Mouse (Mus musculus) limb, embryonic 15.5 days (tissue): ENCODE results near the gene Tmem222. TPM values are rescaled to one million over a fixed set of nuclear protein-coding genes. Genes with fewer than 3 reads are reported as not detected.

Experiments
- ATAC-seq: fragments of 200-750 bp; cut with Nextera tagmentation; 2 replicates; pipeline ENCODE4 v1.8.0; 2017; ENCODE audit warnings: low read depth, moderate TSS enrichment; ENCODE audit not compliant: insufficient number of reproducible peaks, low FRiP score, low TSS enrichment
- H3K27ac ChIP-seq: fragments of 300-500 bp; sonication (generic); 2 replicates; pipeline ENCODE4 v1.5.1; 2015; ENCODE audit warnings: moderate library complexity, mild to moderate bottlenecking, inconsistent platforms
- H3K27me3 ChIP-seq: fragments of 300-500 bp; sonication (generic); 2 replicates; pipeline ENCODE4 v1.6.1; 2015; ENCODE audit warnings: inconsistent platforms
- H3K36me3 ChIP-seq: fragments of 300-500 bp; sonication (generic); 2 replicates; pipeline ENCODE4 v1.6.1; 2015; ENCODE audit warnings: inconsistent platforms
- H3K4me1 ChIP-seq: fragments of 300-500 bp; sonication (generic); 2 replicates; pipeline ENCODE4 v1.6.1; 2015; ENCODE audit warnings: inconsistent platforms
- H3K4me2 ChIP-seq: fragments of 300-500 bp; sonication (generic); 2 replicates; pipeline ENCODE4 v1.6.1; 2015; ENCODE audit warnings: mild to moderate bottlenecking, inconsistent platforms
- H3K4me3 ChIP-seq: fragments of 300-500 bp; sonication (generic); 2 replicates; pipeline ENCODE4 v1.5.1; 2015; ENCODE audit warnings: mild to moderate bottlenecking, inconsistent platforms
- H3K9ac ChIP-seq: fragments of 300-500 bp; sonication (generic); 2 replicates; pipeline ENCODE4 v1.6.1; 2015; ENCODE audit warnings: inconsistent platforms
- H3K9me3 ChIP-seq: fragments of 300-500 bp; sonication (generic); 2 replicates; pipeline ENCODE4 v1.6.1; 2016; ENCODE audit warnings: inconsistent platforms
- WGBS: fragments of 180-500 bp; shearing (Covaris S2); methylation state at CpG from one replicate; pipeline ENCODE4 v1.1.7; 2015; 5-methylcytosine and 5-hydroxymethylcytosine counted together
- polyA plus RNA-seq: library from polyadenylated mRNA; unstranded; fragments of >200 nt; fragmentation: Nextera tagmentation; extraction: Ambion mirVana; gene quantifications from 2 replicates; pipeline ENCODE4 v1.2.1, GENCODE M21; 2015

The Tmem222 gene
- 81.6 and 82.7 TPM in 2 replicates for polyA plus RNA-seq

- no peaks in the 10 kb centered on the region for H3K9me3 ChIP-seq
- peak; percentile 87 for ATAC-seq
- peak within 1 kb of the TSS; percentile 69 for H3K4me2 ChIP-seq
- no peaks in the 10 kb centered on the region for H3K27me3 ChIP-seq
- H3K4me3 ChIP-seq = peak within 1 kb of the TSS; percentile 83
- peaks cover 34% of the 10 kb centered on the region for H3K4me1 ChIP-seq
- H3K27ac ChIP-seq = peak within 1 kb of the TSS; percentile 95
- WGBS = under 1% methylated on average over 73 of the region's 73 CpGs
- peaks cover 4% of the 10 kb centered on the region; the same call in 1 of the 2 replicates for H3K36me3 ChIP-seq
- H3K9ac ChIP-seq = peak within 1 kb of the TSS; percentile 78
These were observed at the start of gene Tmem222 for GRCm38 (mm10) chr4:133277104-133278026. TSS of gene Tmem222 (minus strand) at chr4:133277792.

GRCm38 (mm10) chr4:133319667-133320066, 42.1 kb upstream of the Tmem222 start:
- no peak overlapping the region for H3K9ac ChIP-seq
- 0 out of 2 replicates have a peak, but pooled peaks cover 2% of the 10 kb centered on the region for H3K4me1 ChIP-seq
- no peak for ATAC-seq
- H3K27ac ChIP-seq = no peak overlapping the region
- peaks cover 28% of the 10 kb centered on the region for H3K36me3 ChIP-seq
- H3K4me3 ChIP-seq = no peak overlapping the region
- no peak overlapping the region for H3K4me2 ChIP-seq
- H3K27me3 ChIP-seq = no peaks in the 10 kb centered on the region
- 83% methylated on average over 3 of the region's 3 CpGs for WGBS
- no peaks in the 10 kb centered on the region for H3K9me3 ChIP-seq

GRCm38 (mm10) chr4:133315991-133316390, 38.4 kb upstream of the Tmem222 start:
- H3K9me3 ChIP-seq = no peaks in the 10 kb centered on the region
- 62% methylated on average over 5 of the region's 5 CpGs for WGBS
- H3K4me2 ChIP-seq = no peak overlapping the region
- H3K27ac ChIP-seq = no peak overlapping the region
- H3K9ac ChIP-seq = no peak overlapping the region
- H3K4me1 ChIP-seq = 0 out of 2 replicates have a peak, but pooled peaks cover 2% of the 10 kb centered on the region
- ATAC-seq = no peak
- peaks cover 32% of the 10 kb centered on the region for H3K36me3 ChIP-seq
- H3K4me3 ChIP-seq = no peak overlapping the region
- H3K27me3 ChIP-seq = no peaks in the 10 kb centered on the region

- no peak overlapping the region for H3K9ac ChIP-seq
- H3K36me3 ChIP-seq = peaks cover 25% of the 10 kb centered on the region
- ATAC-seq = no peak
- H3K4me3 ChIP-seq = no peak overlapping the region
- H3K4me1 ChIP-seq = 0 out of 2 replicates have a peak, but pooled peaks cover 5% of the 10 kb centered on the region
- H3K9me3 ChIP-seq = no peaks in the 10 kb centered on the region
- no peak overlapping the region for H3K27ac ChIP-seq
- no peak overlapping the region for H3K4me2 ChIP-seq
- 70% methylated on average over 8 of the region's 8 CpGs for WGBS
- H3K27me3 ChIP-seq = no peaks in the 10 kb centered on the region
These were observed 37.3 kb upstream of the Tmem222 start for GRCm38 (mm10) chr4:133314896-133315295.

- H3K27ac ChIP-seq = no peak overlapping the region
- no peak overlapping the region for H3K4me2 ChIP-seq
- no peak overlapping the region for H3K4me3 ChIP-seq
- WGBS = 1% methylated on average over 3 of the region's 3 CpGs
- no peak for ATAC-seq
- H3K9ac ChIP-seq = no peak overlapping the region
- no peaks in the 10 kb centered on the region for H3K9me3 ChIP-seq
- 0 out of 2 replicates have a peak, but pooled peaks cover 5% of the 10 kb centered on the region for H3K4me1 ChIP-seq
- H3K27me3 ChIP-seq = no peaks in the 10 kb centered on the region
- H3K36me3 ChIP-seq = peaks cover 38% of the 10 kb centered on the region
These were observed 32.4 kb upstream of the Tmem222 start for GRCm38 (mm10) chr4:133309948-133310347.

- 34% methylated on average over 3 of the region's 3 CpGs for WGBS
- no peak overlapping the region for H3K9ac ChIP-seq
- H3K4me3 ChIP-seq = no peak overlapping the region
- H3K36me3 ChIP-seq = peaks cover 50% of the 10 kb centered on the region
- no peak overlapping the region for H3K27ac ChIP-seq
- H3K9me3 ChIP-seq = no peaks in the 10 kb centered on the region
- no peak for ATAC-seq
- H3K4me1 ChIP-seq = 0 out of 2 replicates have a peak, but pooled peaks cover 3% of the 10 kb centered on the region
- no peak overlapping the region for H3K4me2 ChIP-seq
- no peaks in the 10 kb centered on the region for H3K27me3 ChIP-seq
These were observed 29.7 kb upstream of the Tmem222 start for GRCm38 (mm10) chr4:133307331-133307730.

GRCm38 (mm10) chr4:133305825-133306224, 28.2 kb upstream of the Tmem222 start:
- Histone ChIP-seq H3K27ac (no peak overlapping the region), H3K4me1 (0 out of 2 replicates have a peak, but pooled peaks cover 3% of the 10 kb centered on the region), H3K4me3 (no peak overlapping the region), H3K36me3 (peaks cover 57% of the 10 kb centered on the region), H3K27me3 (no peaks in the 10 kb centered on the region), H3K4me2 (no peak overlapping the region), H3K9me3 (no peaks in the 10 kb centered on the region), H3K9ac (no peak overlapping the region)
- 93% methylated on average over 7 of the region's 7 CpGs for WGBS
- no peak for ATAC-seq

- Histone ChIP-seq H3K27me3 (no peaks in the 10 kb centered on the region), H3K9ac (no peak overlapping the region), H3K9me3 (no peaks in the 10 kb centered on the region), H3K36me3 (peaks cover 68% of the 10 kb centered on the region), H3K4me2 (no peak overlapping the region), H3K4me3 (no peak overlapping the region), H3K4me1 (no peaks in the 10 kb centered on the region), H3K27ac (no peak overlapping the region)
- WGBS = 90% methylated on average over 7 of the region's 7 CpGs
- ATAC-seq = no peak
These were observed 27.2 kb upstream of the Tmem222 start for GRCm38 (mm10) chr4:133304770-133305169.

- Histone ChIP-seq H3K27me3 (no peaks in the 10 kb centered on the region), H3K9ac (no peak overlapping the region), H3K27ac (no peak overlapping the region), H3K9me3 (no peaks in the 10 kb centered on the region), H3K4me3 (no peak overlapping the region), H3K4me2 (no peak overlapping the region), H3K4me1 (peaks cover 9% of the 10 kb centered on the region), H3K36me3 (peaks cover 73% of the 10 kb centered on the region)
- WGBS = 89% methylated on average over 5 of the region's 5 CpGs
- no peak for ATAC-seq
These were observed 25.1 kb upstream of the Tmem222 start for GRCm38 (mm10) chr4:133302668-133303067.

- WGBS = 24% methylated on average over 4 of the region's 4 CpGs
- no peak overlapping the region for H3K9ac ChIP-seq
- H3K9me3 ChIP-seq = no peaks in the 10 kb centered on the region
- no peak overlapping the region for H3K4me2 ChIP-seq
- ATAC-seq = no peak
- H3K27ac ChIP-seq = no peak overlapping the region
- peaks cover 13% of the 10 kb centered on the region for H3K4me1 ChIP-seq
- H3K4me3 ChIP-seq = no peak overlapping the region
- peaks cover 69% of the 10 kb centered on the region for H3K36me3 ChIP-seq
- H3K27me3 ChIP-seq = no peaks in the 10 kb centered on the region
These were observed 24.2 kb upstream of the Tmem222 start for GRCm38 (mm10) chr4:133301802-133302201.

GRCm38 (mm10) chr4:133300421-133300820, 22.8 kb upstream of the Tmem222 start:
- no peak overlapping the region for H3K4me3 ChIP-seq
- peaks cover 75% of the 10 kb centered on the region for H3K36me3 ChIP-seq
- H3K27ac ChIP-seq = no peak overlapping the region
- H3K4me1 ChIP-seq = peaks cover 13% of the 10 kb centered on the region
- H3K9me3 ChIP-seq = no peaks in the 10 kb centered on the region
- H3K9ac ChIP-seq = no peak overlapping the region
- no peak overlapping the region for H3K4me2 ChIP-seq
- ATAC-seq = no peak
- no peaks in the 10 kb centered on the region for H3K27me3 ChIP-seq
- 89% methylated on average over 11 of the region's 11 CpGs for WGBS

- Histone ChIP-seq H3K4me3 (no peak overlapping the region), H3K27ac (no peak overlapping the region), H3K27me3 (no peaks in the 10 kb centered on the region), H3K36me3 (peaks cover 76% of the 10 kb centered on the region), H3K9me3 (no peaks in the 10 kb centered on the region), H3K9ac (no peak overlapping the region), H3K4me1 (peaks cover 13% of the 10 kb centered on the region), H3K4me2 (no peak overlapping the region)
- no peak for ATAC-seq
- 50% methylated on average over 5 of the region's 5 CpGs for WGBS
These were observed 22.1 kb upstream of the Tmem222 start for GRCm38 (mm10) chr4:133299701-133300100.
